Mouse (Mus musculus) adipose tissue, adult 10 weeks (tissue): ENCODE results near the gene Gm7257. TPM values are rescaled to one million over a fixed set of nuclear protein-coding genes. Genes with fewer than 3 reads are reported as not detected.

Experiments used
- polyA plus RNA-seq: library from polyadenylated mRNA; stranded (reverse); fragments of 350-450 nt; fragmentation: Illumina TruSeq; extraction: RNeasy Lipid Tissue Mini Kit (QIAGEN cat#74804); gene quantifications from one replicate; pipeline ENCODE4 v1.2.3, GENCODE M21; 2014; ENCODE audit warnings: low read depth, low replicate concordance

Gene Gm7257
- polyA plus RNA-seq, result not detected

DNA sequence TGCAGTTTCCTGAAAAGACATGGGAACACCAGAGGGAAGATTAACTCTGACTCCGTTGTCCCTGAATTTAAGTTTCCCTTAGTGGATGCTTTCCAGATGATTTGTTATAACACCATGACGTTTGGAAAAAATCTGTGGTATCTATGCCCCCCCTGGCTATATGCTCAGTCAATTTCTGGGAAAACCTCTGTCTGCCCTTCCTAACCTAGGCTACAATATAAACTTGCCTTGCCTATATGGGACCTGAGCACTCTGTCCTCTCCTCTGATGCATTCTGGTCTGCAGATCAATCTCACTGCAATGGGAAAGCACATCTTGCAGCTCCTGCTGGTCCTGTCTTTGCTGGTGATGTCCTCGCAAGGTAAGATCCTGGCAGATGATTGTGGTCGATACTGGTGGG lies at the start of gene Gm7257:
Gene Gm7257 (plus strand): TSS at position 301 of the 400 bp plus-strand sequence.

DNA sequence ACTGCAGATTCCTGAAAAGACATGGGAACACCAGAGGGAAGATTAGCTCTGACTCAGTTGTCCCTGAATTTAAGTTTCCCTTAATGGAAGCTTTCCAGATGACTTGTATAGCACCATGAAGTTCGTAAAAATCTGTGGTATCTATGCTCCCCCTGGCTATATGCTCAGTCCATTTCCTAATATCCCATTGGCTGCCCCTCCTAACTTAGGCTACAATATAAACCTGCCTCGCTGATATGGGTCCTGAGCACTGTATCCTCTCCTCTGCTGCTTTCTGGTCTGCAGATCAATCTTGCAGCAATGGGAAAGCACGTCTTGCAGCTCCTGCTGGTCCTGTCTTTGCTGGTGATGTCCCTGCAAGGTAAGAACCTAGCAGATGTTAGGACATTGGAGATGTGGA lies 43.7 kb downstream of the Gm7257 start, which contains the start of gene Gm9513:
Gene Gm9513 (plus strand): TSS at position 301 of the 400 bp plus-strand sequence.

Other genes with a start within 250 kb of the Gm7257 start
- not detected for gene Gm9513, start 43.8 kb downstream of the Gm7257 start, polyA plus RNA-seq
- gene Gm5615, start 110.1 kb downstream of the Gm7257 start, polyA plus RNA-seq, result not detected
- gene Gm17689, start 150.8 kb downstream of the Gm7257 start, polyA plus RNA-seq, result not detected
- not detected for gene A630095E13Rik, start 211.5 kb downstream of the Gm7257 start, polyA plus RNA-seq